Mouse (Mus musculus) kidney, adult 2 months (tissue): ENCODE data around the gene Tmem190.

Source experiments
- CTCF ChIP-seq: fragments of 200-500 bp; conservative IDR thresholded peaks from 2 replicates; pipeline ENCODE4 v1.5.1; 2011; ENCODE audit warnings: low read depth, mild to moderate bottlenecking, control low read depth, low read length, moderate library complexity, mixed read lengths; ENCODE audit not compliant: insufficient read depth, insufficient read length
- POLR2A ChIP-seq: fragments of 200-500 bp; IDR thresholded peaks from one replicate; pipeline ENCODE4 v1.6.1; 2011; ENCODE audit warnings: low read depth, low read length, control low read depth

DNA sequence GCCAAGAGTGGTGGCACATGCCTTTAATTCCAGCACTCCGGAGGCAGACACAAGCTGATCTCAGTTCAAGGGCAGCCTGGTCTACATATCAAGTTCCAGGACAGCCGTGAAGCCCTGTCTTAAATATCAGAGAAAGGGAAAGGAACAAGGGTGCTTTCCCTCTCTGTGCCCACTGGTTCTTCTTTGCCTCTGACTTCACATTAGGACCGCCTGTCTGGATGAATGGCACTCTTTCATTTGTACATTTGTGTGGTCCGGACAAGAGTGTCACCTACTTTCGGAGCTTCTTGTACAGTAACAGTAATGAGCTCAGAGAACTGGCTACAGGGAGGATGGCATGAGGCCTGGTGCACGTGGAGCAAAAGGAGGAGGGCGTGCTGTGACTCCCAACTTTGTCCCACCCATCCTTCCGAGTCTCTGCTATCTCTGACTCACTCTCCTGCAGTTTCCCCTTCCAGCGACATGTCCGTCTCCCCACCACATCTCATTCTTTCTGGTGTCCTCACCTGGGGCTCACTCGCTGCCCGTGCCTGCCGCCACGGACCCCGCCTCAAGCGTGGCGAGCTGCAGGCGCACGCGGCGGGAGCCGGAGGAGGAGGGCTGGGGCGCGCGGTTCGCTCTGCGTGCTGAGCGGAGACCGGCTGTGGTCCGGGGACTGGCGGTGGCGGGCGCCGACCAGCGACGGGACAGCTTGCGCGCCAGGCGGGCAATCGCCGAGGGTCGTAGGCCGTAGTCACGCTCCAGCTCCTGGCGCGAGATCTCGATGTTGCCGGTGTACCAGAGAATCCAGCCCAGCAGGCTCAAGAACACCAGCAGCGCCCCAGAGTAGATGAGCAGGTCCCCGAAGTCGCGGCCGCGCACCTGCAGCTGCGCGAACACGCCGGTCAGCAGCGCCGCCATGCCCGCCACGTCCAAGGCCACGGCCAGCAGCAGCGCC is 6.0 kb downstream of the Tmem190 start:
- TF ChIP-seq CTCF, result 0 out of 2 replicates have a peak, but pooled peaks have one; percentile 17
- no peak for TF ChIP-seq POLR2A
